Mouse (Mus musculus) megakaryocyte progenitor cell, adult 5-6 weeks (primary cell): ENCODE results near the gene Trim2. TPM values are rescaled to one million over a fixed set of nuclear protein-coding genes. Genes with fewer than 3 reads are reported as not detected.
A peak's percentile ranks its signal among the peaks of the same experiment; 100 is the strongest.

ENCODE experiments used
- ATAC-seq: replicated peaks from 2 replicates; pipeline ENCODE4 v1.8.0; 2016; ENCODE audit warnings: mild to moderate bottlenecking, moderate TSS enrichment, inconsistent platforms; ENCODE audit not compliant: poor library complexity
- total RNA-seq, 2 experiments: library from RNA; stranded (forward) in 1 of 2; stranded (reverse) in 1 of 2; fragments of 157-497, 149-512 nt in 1 of 2; fragments of 200-1000 nt in 1 of 2; gene quantifications; 2 replicates each; pipeline versions ENCODE4 v1.2.3 to v1.2.4; 2015 to 2017

The Trim2 gene
- total RNA-seq, 2 experiments from 2014 or later = 0.46 to 1.5 TPM

DNA sequence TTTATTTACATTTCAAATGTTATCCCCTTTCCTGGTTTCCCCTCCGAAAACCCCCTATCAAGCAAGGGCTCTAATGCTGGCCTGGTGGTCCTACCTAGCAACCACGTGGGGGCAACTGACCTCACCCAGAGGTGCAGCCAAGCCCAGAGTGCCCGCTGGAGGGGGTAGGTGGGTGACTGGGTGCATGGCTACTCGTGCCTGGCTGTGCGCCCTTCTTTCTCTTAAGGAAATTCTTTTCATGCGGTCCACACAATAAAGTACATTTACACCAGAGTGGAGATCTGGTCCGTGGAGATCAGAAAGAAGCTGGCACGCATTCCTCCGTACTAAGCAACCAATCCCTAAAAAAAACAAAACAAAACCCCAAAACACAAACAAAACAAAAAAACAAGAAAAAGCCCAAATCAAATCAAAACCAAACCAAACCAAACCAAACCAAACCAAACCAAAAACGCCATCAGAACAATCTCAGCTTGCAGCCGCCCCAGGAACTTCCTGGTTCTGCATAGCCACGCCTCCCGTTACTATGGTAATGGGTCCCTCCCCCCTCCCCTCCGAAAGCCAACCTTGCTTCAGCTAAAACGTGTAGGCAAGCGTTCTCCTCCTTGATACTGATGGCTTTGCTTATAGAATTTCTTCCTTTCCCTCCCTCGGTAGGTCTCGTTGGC, 78.3 kb downstream of the Trim2 start:
- ATAC-seq = peak; percentile 89

DNA sequence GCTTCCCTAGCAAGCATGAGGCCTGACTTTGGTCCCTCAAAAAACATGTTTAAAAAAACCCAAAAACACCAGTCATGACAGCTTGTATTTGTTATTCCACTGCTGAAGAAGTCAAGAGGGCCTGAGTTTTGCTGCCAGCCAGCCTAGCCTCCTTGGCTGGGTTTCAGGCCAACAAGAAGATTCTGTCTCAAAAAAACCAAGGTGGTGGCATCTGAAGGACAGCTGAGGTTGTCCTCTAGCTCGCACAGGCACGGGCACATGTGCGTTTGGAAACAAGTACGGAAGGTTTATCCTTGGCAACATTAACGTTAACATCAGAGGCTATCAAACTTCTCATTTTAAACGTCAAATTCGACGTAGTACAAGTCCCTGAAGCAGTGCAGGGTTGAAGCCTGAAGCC, 79.0 kb downstream of the Trim2 start:
- no peak for ATAC-seq

DNA sequence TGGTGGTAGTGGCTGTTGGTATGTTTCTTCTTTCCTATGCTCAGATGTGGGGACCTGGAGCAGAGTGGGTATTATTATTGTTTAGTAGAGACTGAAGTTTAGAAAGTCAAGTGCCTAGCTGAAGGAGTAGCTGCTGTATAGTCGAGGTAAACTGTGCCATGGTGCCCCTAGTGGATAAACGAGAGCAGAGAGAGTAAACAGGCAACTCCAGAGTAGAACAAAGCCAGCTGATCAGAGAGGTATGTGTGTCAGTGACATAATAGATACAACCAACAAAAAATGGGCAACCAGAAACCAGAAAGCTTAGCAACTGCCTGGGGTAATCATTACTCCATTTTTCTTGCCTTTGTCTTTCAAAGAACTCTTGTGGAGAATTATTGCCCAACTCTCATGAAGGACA, 81.7 kb downstream of the Trim2 start:
- peak; percentile 55 for ATAC-seq

DNA sequence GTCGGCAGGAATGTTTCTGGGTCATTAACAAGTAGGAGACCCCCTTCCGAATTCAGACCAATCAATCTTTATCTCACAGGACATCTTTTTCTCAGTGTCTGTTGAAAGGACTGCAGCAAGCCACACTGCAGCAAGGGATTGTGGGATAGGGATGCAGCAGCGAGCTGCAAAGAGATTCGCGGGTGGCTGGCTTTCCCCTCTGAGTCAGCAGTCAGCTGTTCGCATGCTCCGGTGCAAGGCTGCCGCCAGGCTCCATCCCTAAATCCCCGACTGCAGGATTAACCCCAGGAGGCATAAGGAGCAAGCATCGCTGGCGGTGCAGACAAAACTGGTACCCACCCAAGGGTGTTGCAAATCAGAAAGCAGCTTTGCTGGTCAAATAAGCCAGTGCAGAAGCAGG, 85.9 kb downstream of the Trim2 start:
- 0 out of 2 replicates have a peak, but pooled peaks have one; percentile 46 for ATAC-seq

DNA sequence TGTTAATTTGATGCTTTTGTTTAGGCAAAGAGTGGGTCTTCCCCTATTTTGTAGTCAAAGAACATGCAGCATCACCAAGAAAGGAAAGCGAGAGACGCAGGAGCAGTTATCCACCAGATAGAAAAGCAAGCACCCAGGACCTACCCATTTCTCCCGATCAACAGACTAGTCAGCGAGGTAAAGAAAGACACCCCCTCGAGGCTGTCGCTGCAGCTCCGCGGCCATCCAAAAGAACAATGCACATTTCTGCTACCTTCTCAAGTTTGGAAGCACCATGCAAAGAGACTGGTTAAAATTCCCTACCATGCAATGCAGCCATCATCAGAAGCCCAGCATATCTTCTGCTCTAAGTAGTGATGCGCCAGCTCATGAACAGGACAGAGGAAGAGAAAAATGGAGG, 86.4 kb downstream of the Trim2 start:
- ATAC-seq = no peak

DNA sequence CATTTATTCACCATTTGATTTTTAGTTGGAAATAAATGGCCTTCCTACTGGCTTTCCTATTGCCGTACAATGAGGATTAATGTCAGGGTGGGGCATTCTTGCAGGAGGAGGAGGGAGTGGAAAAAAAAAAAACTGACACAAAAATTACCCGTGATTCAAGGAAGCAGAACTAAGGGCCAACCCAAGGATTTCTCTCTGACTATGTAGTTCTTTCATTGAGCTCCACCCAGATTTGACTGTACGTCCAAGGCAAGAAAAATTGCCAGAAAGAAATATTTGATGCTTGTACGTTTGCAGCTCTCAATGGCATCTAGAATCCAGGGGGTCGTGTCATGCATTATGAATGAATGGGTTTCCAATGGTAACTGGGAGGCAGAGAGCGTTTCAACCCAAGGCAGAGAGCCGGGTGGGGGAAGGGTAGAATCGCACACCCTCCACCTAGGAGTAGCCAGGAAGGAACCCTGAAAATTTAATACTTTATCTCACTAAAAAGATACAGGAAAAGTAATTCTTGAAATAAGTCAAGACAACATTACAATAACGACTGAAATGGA, 86.9 kb downstream of the Trim2 start:
- ATAC-seq = no peak

DNA sequence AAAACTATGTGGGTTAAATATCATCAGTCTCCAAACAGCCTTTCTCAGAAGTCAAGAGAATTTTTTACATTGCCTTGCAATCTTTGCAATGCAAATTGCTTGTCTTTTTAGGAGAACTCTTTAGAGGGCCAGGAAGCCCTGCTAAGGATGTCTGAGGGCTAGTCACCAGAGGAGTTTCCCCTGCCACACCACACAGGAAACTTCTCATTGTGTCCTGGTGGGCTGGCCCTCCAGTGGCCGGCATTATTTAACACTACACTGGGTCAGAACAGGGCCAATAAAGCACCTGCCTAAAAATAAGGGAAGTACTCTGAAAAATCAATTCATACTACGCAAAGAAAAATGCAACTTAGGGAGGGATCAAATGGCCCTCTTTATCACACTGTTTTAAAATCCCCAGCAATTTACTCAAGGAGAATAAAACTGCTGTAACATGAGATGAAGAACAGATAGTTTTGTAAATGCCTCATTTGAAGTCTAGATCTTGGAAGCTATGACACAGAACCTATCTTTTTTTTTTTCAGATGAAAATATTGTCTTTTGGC, 87.4 kb downstream of the Trim2 start:
- ATAC-seq = no peak

DNA sequence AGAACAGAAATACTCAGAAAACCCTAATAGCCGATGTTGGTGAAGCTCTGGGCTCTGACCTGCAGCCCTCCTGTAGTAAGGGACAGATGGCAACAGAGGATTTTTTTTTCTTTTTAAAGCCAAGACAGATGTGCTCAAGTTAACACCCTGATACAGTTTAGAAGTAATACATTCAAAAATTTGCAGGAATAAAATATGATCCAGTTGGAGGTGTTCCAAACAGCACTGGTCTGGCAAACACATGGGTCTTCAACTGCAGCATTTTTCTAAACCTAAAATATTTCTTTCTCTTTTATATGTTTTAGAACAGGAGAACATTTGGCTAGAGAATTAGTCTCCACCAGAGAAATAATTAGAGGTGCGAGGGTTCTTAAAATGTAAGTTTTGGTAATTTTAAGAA, 88.2 kb downstream of the Trim2 start:
- no peak for ATAC-seq

DNA sequence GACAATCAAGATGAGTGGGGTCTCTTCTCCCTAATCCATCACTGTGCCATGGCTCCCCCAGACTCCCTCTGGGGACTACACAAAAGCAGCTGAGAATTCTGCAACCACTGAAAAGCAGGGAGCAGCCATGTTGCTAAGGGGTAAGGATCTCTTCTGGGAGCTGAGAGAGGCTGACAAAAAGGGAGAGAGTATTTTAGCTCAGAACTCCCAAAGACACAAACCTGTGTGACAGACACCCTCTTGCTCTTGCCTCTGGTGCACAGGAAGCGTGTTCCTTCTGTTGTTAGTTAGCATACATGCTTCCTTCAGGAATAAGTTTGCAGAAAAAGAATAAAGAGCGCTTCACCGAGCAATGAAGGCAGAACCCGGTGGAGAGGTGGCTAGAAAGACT, 88.7 kb downstream of the Trim2 start:
- no peak for ATAC-seq

DNA sequence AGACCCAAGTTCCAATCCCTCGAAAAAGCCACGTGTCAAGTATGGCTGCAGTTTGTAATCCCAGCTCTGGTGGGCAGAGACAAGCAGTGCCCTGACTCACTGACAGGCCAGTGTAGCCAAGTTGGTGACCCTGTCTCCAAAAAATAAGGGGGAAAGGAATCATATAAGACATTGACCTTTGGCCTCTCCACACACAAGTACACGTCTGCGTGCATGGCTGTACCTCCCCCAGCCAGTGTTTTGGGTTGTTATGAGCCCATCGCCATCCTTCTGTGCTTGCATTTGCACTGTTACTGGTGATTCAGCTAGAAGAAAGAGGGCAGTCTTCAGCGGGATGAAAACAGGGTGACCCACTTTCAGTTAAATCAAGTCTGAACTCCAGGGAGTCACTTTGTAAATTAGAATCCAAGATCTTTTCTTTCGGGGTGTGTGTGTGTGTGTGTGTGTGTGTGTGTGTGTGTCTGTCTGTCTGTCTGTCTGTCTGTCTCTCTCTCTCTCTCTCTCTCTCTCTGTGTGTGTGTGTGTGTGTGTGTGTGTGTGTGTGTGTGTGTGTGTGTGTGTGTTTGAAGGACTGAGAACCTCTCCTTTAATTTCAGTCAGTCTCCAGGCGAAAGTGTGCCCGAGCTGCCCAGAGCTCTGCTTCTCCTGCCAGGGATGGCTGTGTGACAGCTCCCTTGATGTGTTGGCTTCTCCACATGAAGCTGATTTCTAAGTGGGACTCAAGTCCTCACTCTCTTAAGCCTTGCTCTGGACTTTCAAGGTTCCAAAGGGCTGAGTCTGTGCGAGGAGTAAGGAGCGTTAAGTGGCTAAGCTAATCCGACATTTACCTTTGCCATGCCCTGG, 89.3 kb downstream of the Trim2 start:
- no peak for ATAC-seq

DNA sequence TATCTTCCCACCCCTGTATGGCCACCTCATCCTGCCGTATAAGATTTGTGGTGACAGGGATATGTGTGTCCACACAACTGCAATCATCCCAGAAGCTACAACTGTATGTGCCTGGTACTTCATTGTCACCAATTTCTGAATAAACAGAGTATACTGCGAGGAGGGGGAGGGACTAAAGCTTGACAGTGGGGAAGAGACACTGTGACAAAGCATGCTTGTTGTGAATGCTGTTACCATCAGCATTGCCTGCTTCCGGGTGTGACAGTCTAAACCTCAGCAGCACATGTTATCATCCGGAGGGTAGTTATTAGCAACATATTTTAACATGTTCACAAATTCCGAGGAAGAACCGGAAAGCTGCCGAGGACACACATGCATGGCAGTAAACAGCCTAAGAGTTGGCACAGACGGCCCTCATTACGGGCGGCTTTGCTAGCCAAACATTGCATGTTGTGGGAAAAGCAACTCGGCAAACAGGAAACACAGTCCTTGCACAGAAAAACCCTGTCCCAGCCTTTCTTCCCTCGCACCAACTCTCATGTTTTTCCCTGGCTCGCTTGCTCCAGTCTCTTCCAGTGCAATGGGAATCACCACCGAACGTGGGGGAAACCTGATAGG, 90.8 kb downstream of the Trim2 start:
- ATAC-seq = no peak

DNA sequence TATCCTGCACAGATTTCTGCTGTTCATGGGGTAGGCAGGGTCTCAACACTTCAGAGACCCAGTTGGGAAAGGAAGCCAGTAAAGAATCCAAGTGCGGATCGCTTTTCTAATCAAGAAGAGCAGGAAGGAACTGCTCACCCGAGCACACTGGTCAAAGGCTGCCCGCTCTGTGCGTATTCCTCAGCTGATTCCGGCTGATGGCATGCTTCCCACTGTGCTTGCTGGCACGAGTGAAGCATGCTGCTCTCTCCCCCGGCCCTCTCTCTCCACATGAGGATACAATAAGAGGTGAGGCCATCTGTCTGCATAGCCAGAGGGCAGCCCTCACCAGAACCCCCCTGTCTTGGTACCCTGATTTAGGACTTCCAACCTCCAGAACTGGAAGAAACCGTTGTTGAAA, 91.4 kb downstream of the Trim2 start:
- no peak for ATAC-seq

DNA sequence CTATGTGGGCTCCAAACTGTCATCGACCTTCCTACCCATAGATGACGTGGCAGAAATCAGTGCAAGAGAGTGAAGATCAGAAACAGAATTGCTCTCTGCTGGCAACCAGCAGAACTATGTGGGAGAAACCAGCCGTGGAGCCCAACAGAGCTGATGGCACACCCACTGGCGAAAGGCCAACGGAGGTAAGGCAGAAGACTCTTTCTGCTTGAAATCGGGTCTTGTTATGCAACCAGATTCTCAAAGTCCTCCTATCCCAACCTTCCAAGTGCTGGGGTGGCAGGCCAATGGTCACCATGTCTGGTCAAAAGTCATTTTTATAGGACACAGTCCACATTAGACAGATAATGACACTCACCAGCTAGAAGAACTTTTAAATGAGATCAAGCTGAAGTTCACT, 92.2 kb downstream of the Trim2 start:
- no peak for ATAC-seq

DNA sequence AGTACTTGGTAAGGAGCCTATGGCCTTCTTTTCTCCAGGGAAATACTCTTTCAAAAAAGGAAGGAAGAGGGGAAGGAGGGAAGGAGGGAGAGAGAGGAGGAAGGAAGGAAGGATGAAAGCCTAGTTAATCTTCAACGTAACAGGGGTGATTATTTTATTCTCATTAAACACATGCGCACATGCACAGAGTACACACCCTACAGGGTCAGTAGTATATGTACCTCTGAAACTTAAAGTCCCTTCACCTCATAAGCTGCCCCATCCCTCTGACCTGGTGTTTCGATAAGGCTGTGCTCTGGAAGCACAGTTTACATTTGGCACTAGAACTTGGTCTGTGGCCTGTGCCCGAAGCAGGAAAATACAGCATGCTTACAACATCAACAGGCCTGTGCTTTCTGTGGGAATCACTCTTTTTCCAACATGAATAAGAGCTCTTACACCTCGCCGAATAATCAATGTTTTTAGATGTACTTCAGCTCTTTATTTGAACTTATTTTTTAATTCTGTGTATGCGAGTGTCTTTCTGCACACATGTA, 95.3 kb downstream of the Trim2 start:
- ATAC-seq = no peak

DNA sequence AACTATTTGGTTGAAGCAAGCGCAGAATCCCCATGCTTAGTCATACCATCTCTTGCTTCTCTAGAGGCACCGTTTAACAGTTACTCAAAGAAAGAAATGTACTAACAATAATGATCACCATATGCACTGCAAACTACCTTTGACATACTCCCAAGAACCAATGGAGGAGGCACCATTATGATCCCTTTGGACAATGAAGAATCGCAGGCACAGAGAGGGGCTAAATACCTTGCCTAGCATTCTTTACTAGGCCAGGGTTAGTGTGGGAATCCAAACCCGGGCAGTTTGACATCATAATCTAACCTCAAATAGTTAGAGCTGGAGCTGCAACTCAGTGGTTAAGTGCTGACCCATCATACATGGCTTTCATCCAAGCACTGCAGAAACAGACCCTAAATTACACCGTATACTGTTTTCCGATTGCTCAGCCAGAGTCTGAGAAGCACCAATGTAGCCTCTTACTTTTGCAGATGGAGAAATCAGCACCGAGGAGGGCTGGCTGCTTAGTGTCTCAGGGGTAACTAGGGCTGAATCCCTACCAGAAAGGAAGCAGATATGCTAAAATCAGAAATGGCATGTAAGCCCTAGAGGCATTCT, 97.7 kb downstream of the Trim2 start:
- no peak for ATAC-seq

DNA sequence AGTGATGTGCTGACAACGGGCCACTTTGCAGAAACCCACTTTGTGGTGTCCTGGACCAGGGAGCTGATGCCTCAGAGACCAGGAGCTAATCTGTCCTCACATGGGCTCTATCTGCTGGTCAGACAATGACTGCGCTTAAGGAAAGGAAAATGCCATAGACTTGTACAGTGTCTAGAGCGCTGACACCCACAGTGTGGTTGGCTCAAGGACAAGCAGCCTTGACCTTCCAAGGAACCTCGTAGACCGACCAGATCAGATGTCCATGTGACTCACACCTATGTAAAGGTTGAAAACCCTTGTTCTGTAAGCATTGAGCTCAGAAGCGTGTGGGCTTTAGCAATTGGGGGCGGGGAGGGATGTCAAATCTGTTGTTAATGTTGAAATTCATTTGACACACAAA, 98.2 kb downstream of the Trim2 start:
- no peak for ATAC-seq

DNA sequence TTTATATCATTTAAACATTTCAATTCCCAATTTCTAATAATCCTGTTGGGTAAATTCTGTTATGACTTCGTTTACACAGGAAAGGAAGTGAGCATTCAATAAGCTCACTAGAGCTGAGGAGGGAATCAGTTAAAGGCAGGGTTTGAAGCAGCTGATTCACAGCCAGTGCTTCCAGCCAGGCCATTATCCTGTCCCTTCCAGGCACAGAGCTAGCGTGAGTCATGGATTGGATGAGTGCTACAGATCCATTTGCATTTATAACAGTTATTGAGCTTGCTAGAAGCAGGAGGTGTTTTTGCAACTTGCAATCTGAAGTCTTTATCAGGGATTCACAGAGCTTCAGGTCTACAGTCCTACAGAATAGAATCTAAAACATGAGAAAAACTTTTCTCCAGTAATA, 99.3 kb downstream of the Trim2 start:
- ATAC-seq = no peak

DNA sequence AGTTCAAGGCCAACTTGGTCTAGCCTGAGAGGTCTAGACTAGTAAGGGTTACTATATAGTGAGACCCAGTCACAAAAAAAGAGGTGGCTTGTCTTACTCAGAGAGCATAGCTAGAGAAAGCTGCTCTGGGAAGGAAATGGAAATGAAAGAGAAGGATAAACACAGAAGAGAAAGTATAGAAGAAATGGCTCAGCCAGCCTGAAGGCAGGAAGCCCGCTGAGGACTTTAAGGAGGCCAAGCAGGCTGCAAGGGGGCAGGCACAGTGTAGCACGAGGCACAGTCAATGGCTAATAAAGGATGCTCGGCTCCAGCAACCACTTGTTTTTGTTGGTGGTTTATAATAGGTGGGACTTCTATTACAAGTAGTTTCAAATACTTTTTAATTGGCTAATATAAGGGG, 100.6 kb downstream of the Trim2 start:
- no peak for ATAC-seq

DNA sequence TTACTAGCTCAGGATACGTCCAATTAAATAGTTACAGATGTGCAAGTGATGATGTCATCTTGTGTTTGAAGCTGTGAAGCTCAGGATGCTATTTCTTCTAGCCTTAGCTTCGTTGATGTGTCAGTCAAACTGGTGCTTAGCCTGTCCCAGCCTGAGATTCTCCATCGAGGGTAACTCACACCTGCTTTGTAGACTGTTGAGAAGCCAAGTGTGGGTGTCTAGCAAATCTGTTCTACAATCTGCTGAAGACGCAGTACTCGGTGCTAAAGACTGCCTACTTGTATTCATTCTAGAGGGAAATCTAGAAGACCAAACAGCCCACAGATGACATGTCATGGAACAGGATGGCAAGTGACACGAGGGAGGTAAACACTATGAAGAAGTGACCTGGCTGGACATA, 101.0 kb downstream of the Trim2 start:
- ATAC-seq = no peak

DNA sequence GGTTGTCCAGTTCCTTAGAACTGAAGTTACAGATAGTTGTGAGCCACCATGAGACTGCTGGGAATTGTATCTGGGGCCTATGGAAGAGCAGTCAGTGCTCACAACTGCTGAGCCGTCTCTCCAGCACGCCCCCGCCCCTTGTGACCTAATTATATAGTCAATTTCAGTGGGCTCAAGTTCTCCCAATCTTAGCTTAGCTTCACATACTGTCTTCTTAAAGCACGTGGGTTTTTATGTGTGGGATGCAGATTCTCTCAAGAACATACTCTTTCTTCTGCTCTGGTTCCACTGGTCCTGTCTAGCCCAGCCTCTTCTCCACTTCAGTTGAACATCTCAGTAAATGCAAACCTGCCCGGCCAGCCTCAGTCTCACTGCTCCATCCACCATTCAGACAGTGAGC, 102.0 kb downstream of the Trim2 start:
- ATAC-seq = no peak
